Mouse (Mus musculus): ENCODE measurements around the gene Usp21. TPM values are rescaled to one million over a fixed set of nuclear protein-coding genes. Genes with fewer than 3 reads are reported as not detected.

Gene Usp21
- total RNA-seq, 2 experiments from 2014 or later: 15.1 to 19.3 TPM

DNA sequence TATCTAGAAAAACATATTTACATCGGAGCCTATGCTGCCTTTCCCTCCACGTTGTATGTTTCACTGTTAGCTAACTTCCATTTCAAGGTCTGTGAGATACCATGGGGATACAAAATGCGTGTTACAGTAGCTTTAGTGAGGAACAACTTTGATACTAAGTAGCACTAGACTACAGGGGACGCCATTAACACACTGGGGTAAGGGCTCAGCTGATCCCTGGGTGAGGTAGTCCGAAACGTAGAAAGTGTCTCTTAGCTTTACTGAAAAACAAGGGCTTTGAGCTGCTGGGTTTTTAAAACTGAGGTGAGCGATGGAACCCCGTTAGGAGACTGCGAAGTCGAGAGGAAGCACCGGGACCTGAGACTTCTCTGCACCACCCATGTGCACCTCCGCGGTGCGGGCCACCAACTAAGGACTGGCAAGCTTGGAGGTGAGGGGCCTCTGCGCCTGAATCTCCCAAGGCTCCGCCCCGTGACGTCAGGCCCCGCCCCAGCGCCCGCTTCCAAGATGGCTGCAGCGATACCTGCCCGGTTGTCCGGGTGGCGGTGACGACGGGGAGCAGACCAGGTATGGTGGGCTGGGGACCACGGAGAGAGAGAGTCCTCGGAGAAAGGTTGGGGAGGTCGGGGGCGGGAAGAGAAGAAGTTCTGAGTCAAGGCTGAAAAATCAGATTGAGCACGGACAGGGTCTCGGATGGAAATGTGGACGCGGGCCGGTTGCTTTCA is 17.8 kb downstream of the Usp21 start, which contains the start of gene B4galt3:
Gene B4galt3 (plus strand): TSS at position 481 of the 725 bp plus-strand sequence.
- peak; percentile 96 for DNase-seq (ENCODE audit: low spot score)

DNA sequence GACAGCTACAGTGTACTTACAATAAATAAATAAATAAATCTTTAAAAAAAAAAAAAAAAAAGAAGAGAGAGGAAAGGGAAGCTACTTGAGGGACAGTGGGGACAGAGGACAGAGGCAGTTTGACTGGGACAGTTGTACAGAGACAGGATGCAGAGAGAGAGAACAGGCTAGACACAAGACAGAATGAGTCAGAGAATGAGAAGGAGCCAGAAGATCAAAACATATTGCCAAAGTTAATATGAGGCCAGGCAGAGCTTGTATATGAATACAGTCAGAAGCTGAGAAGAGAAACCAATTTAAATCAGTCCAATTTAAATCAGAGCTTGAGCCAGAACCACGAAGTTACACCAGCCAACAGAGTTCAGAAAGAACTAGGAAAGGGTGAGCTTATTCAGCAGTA is 19.4 kb downstream of the Usp21 start:
- DNase-seq (ENCODE audit: low spot score): no peak

DNA sequence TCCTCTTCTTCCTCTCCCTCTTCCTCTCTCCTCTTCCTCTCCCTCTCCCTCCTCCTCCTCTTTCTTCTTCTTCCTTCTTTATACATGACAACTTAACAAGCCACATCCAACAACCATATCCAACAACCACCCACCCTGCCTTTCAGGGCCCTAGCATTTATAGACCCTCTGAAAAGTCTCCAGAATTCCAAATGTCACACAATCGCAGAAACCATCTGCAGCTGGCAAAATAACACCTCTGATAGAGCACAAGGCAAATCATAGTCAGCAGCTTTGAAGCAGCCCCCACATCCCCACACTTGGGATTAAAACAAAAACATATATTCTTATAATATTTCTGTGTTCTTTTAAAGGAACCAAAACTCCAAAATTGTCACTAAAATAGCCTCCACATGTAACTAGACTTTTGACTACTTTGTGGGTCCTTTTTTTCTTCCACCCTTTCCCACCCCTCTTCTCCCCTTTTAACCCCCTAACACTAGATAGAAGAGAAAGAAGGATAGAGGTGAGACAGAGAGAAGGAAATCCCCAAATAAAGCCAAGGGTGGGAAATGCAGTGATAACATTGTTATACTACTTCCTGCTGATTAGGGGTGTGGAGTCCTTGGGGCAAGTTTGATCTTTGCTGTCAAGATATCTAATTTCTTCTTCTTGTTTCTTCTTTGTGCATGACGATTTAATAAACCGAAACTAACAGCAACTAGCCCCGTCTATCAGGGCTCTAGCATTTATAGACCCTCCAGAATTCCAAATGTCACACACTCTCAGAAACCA is 21.6 kb downstream of the Usp21 start:
- DNase-seq (ENCODE audit: low spot score): no peak

DNA sequence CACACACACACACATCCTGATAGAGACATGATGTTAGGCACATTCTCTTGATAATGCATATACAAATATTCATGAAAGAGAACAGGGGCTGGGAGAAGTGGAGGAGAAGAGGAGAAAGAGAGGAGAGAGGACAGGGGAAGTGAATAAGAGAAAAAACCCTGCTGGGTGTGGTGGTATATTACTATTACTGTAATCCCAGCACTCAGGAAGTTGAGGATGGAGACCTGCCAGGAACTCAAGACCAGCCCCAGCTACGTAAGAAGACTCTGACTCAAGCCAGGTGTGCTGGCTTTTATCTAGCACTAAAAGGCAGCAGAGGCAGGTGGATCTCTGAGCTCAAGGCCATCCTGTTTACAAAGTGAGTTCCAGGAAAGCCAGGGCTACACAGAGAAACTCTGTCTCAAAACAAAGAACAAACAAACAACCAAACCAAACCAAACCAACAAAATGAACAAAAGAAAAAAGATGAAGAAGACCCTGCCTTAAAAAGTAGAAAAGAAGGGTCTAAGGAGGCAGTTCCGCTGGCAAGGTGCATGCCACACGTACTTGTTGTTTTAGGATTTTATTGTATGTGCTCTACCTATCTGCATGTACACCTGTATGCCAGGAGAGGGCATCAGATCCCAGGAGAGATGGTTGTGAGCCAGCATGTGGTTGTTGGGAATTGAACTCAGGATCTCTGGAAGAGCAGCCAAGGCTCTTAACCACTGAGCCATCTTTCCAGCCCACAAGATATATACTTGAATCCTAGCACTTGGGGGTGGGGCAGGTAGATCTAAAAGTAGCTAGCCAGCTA is 23.9 kb downstream of the Usp21 start:
- no peak for DNase-seq (ENCODE audit: low spot score)

DNA sequence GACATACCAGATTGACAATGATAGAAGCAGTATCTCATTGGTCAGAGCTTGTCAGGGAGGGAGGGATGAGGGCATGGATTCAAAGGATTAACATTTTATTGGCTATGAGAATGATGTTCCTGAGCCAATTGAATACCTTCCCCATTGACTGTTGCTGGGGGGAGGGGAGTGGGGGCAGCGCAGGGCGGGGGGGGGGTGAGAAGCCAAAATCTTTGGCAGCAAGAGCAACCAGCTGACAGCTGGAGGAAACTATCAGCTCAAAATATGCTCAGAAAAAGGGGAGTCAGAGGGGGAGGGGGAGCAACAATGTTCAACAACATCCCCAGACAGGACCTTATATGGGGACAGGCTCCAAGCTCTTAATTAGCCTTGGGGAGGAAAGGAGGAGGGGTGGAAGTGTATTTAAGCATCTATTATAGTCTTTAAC is 24.6 kb downstream of the Usp21 start:
- DNase-seq (ENCODE audit: low spot score): no peak

DNA sequence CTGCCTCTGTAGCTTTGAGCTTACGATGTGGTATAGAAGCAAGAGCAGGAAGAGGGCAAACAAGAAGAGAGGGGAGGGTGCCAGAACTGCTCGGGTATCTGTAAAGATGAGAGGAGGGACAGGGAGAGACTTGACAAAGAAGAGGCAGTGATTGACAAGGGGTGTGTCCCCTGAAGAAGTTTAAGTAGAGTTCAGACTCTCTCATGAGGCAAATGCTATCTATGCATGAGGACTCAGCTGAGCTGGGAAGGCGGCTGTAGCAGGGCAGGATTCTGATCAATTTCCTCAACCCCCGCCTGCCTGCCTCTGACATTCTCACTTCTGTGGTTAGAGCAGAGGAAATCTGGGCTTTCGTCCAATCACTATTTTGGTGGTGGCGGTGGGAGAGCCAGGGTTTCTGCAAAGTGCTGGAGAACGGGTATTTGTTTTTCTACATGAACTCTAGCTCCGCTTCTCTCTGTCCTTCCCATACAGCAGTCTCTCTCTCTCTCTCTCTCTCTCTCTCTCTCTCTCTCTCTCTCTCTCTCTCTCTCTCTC is 25.1 kb downstream of the Usp21 start:
- peak; percentile 73 for DNase-seq (ENCODE audit: low spot score)

DNA sequence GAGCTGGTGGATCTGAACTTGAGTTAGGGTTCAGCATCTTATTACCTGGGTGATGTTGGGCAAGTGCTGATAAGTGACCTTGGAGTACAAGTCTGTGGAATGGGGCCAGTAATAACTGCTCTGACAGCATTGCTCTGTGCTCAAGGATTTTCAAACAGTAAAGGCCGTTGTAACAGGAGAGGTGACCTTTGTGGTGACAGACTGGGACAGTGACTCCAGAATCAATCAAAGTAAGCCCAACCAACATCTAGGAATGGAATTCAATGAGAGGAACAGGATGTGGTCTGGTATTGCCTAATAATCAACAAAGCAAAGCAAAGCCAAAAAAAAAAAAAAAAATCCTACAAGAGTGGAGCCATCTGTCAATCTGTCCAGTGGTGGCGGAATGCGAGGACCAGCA is 27.5 kb downstream of the Usp21 start:
- DNase-seq (ENCODE audit: low spot score): no peak

DNA sequence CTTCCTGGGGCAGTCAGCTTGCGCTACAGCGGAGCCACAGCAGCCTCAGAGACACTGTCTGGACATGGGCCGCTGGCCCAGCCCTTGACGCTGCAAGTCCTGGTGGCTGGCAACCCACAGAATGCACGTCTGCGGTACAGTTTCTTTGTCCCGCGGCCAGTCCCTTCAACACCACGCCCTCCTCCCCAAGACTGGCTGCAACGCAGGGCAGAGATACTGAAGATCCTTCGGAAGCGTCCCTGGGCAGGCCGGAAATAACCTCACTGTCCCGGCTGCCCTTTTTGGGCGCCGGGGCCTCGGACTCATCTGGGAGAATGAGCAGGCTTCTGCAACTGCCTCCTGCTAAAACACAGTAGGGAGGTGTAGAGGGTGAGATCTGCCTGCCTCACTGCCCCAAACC is 28.9 kb downstream of the Usp21 start:
- DNase-seq (ENCODE audit: low spot score): no peak

DNA sequence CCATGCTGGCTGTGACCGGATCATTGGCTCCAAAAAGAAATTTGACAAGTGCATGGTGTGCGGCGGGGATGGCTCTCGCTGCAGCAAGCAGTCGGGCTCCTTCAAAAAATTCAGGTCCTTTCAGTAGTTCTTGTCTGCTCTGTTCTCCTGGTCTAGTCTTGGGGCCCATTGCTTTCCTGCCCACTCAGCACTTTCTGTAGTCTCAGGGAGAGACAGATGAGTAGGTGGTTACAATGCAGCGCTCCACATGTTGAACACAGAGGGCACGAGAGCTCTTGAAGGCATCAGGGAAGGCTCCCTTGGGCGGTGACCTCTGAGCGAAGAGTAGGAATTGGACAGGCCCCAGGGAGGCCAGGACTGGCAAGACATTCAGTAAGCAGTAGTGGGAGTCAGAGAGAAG is 30.0 kb downstream of the Usp21 start:
- no peak for DNase-seq (ENCODE audit: low spot score)

DNA sequence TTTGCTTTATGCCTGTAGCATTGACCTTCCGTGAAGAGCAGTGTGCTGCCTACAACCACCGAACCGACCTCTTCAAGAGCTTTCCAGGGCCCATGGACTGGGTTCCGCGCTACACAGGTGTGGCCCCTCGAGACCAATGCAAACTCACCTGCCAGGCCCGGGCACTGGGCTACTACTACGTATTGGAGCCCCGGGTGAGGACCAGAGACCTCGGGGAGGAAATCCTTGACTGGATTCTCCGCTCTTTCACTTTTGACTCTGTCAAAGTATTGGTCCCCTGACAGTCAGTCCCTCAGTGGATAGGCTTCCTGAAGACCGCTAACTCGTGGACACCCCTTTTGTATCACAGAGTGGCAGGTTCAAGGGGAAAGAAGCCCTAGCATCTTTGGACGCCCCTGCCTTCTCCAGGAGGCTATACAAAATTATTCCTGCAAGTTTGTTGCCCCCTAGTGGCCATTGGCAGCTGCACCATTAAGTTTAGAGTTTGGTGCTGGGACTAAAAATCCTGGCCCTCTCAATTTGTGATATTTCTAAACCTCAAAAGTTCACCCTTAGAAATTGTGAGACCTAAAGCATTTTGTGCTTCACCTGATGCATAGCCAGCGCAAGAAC is 30.7 kb downstream of the Usp21 start:
- peak; percentile 72 for DNase-seq (ENCODE audit: low spot score)

DNA sequence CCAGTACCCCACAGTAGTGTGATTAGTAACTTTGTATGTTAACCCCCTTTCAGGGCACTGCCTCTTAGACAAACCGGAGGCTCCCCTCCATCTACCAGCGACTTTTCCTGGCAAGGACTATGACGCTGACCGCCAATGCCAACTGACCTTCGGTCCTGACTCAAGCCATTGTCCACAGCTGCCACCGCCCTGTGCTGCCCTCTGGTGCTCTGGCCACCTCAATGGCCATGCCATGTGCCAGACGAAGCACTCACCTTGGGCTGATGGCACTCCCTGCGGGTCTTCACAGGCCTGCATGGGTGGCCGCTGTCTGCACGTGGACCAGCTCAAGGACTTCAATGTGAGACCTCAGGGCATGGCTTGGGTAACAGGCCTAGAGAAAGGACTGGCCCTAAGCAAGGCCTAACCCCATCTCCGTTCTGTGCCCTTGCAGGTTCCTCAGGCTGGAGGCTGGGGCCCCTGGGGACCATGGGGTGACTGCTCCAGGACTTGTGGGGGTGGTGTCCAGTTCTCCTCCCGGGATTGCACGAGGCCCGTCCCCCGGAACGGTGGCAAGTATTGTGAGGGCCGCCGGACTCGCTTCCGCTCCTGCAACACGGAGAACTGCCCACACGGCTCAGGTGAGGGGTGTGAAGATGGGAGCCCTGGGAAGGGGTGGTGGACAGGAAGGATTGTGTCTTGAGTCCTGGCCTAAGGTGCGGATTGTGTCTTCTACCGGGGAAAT is 31.5 kb downstream of the Usp21 start:
- no peak for DNase-seq (ENCODE audit: low spot score)

DNA sequence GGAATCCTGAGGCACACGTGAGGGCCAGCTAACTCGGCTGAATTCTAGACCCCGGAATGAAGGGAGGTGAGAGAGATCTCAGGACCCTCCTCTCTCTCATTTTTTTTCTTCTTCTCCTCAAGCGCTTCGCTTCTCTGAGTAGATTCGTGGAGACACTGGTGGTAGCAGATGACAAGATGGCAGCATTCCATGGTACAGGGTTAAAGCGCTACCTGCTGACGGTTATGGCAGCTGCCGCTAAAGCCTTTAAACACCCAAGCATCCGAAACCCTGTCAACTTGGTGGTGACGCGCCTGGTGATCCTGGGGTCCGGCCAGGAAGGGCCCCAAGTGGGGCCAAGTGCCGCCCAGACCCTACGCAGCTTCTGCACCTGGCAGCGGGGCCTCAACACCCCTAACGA is 35.4 kb downstream of the Usp21 start:
- no peak for DNase-seq (ENCODE audit: low spot score)

DNA sequence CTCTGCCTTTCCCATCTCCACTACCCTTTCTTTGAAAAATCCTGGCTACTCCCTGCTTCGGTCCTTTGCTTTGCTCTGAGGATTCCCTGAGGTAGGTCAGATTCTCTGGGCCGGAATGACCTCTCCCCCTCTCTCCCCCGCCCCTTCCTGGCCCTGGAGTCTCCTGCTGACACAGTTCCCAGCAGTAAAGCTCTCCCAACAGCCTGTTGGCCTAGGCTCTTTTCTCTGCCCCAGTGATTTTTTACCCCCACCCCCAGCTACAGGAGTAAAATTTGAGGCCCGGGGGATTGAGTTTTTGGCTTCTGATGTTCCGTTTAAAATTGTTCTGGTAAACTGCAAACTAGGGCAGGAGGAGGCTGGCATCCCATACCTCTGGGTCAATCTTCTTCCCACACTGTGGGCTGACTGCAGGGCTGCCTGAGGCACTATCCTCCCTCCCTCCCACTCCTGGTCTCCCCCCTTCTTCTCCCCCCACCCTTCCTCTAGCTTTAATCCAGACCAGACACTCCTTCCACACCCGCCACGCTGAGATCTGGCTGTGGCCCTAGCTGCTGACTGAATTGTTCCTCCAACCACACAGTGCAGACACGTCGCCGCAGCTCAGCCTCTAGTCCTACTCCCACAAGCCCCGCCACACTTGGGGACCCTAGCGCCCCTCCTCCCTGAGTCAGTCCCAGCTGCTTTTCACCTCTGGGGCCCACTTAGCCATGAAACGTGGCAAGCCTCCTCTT is 36.0 kb downstream of the Usp21 start:
- no peak for DNase-seq (ENCODE audit: low spot score)

DNA sequence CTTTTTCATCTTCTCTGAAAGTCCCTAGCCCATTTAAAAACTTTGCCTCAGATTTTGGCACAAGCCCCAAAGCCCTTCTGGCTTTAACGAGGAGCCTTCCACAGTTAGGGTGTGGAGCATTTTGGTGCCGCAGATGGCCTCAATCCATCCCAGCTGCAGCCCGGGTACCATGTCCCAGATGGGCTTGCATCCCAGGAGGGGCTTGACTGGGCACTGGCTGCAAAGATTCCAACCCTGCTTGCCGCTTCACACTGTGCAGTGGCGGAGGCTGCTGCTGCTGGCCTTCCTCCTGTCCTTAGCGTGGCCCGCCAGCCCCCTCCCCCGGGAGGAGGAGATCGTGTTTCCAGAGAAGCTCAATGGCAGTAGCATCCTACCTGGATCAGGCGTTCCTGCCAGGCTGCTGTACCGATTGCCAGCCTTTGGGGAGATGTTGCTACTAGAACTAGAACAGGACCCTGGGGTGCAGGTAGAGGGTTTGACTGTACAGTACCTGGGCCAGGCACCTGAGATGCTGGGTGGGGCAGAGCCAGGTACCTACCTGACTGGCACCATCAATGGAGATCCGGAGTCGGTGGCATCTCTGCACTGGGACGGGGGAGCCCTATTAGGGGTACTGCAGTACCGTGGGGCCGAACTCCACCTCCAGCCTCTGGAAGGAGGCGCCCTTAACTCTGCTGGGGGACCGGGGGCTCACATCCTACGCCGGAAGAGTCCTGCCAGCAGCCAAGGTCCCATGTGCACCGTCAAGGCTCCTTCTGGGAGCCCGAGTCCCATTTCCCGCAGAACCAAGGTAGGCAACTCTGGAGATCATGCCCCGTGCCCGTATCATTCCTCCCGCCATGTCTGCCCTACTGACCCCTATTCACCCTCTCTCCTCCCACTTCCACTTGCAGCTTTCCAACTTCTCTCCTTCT is 36.9 kb downstream of the Usp21 start, which contains the start of gene Ndufs2:
Gene Ndufs2 (minus strand): TSS at position 709 of the 914 bp plus-strand sequence.
- no peak for DNase-seq (ENCODE audit: low spot score)

DNA sequence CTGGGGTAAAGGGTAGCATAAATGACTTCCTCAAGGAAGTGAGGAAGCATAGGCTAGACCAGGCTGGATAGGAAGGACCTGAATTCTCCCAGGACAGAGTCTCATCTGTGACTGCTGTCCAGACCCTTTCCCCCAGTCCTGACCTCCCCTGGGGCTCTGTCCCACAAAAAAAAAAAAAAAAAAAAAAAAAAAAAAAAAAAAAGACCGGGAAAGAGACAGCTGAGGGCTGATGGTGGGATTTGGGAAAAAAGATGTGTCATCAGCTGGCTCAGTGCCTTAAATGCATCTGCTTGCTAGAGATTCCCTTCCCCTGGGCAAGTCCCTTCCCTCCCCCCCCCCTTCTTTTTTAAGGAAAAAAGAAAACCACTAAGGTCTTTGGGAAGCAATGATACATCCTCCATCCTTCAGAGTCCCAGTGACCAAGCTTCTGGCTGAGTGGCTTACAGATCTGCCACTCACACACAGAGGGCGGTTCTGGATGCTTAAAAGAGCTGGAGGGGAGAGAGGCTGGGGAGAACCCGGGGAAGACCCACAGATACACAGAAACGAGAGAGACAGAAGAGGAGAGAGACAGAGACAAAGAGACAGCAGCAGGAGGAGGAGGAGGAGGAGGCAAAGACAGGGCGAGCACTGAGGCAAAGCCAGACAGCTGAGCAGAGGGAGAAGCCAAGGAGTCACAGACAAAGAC is 37.7 kb downstream of the Usp21 start, which contains the start of gene Adamts4:
Gene Adamts4 (plus strand): TSS at position 509 of the 688 bp plus-strand sequence.
- no peak for DNase-seq (ENCODE audit: low spot score)

DNA sequence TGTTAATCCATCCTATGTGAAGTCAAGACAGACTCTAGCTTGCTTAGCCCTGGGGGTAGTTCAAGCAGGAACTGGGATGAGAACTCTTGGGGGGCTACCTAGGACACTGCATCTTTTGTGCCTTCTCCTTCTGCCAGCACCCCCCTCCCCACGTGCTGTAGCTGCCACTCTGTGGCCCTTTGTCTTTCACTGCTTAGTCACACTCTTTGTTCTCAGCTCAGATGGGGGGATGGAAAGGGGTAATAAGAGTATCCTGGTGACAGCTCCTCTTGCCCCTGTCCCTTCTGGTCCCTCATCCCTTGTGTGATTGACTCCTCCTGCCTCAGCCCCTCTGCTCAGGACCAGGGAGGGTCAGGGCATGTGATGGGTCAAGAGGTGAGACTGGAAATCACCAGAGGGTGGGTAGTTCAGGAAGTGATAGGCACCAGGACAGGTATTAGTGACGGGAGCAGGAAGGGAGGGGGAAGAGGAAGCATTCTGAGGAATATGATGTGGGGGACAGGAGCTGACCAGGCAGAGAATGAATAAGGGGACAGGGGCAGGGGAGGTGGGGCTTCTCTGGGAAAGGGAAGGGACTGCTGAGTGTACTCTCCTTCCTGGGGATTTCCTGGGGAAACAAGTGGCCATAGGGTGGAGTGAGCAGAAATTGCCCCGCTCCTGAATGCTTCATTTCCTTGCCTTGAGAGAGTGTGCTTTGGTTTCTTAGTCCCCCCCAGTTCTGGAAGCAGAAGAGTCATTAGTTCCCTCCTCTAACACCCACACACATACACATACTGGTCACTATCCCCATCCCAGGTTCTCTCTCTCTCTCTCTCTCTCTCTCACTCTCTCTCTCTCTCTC is 39.2 kb downstream of the Usp21 start:
- DNase-seq (ENCODE audit: low spot score): no peak

DNA sequence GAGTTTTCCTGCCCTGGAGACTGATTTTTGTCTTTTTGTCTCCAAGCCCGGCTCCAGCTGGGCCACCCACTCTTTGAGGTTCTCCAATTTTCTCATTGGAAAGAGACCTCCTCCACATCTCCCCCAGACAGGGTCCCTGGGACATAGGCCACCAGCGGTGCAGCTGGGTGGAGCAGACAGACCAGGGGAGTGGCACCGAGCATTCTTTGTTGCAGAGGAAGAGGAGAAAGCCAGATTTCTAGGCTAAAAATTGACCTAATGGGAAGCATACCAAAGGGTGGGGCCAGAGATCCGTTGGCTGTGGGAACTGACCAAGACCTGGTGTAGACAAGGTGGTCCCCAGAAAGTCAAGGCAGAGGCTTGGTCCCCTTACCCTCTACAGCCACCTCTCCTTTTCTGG is 39.9 kb downstream of the Usp21 start:
- no peak for DNase-seq (ENCODE audit: low spot score)

Measured in gastrocnemius, adult 18-20 months (tissue).